Mouse (Mus musculus): ENCODE results near the gene Pola1. TPM values are rescaled to one million over a fixed set of nuclear protein-coding genes. Genes with fewer than 3 reads are reported as not detected.

The Pola1 gene
- polyA plus RNA-seq, 1 experiment: 0.25 TPM

DNA sequence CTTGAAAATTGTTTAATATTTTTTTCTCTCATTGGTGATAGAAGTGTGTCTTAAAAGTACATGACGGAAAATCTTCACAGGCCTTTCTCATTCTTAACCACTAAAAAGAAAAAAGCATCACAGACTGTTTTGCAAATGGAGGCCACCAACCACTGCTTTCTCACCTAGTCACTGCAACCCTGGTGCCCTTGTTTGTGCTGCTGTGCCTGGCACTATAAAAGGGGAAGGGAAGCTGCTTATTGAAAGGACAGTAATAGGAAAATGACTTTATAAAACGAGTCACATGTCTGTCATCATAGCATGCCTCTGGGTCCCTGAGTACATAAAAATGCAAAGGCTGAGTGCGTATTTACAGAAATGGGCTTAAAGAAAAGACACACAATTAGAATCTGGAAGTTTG lies 263.7 kb downstream of the Pola1 start:
- TF ChIP-seq POLR2A (IDR thresholded peaks at IDR 0.05; ENCODE audit: control insufficient read depth, low read depth, low read length): no peak
- TF ChIP-seq CTCF (IDR thresholded peaks at IDR 0.05; ENCODE audit: control insufficient read depth, insufficient read depth, insufficient replicate concordance, low read depth, low read length): no peak
- Histone ChIP-seq H3K4me1 (ENCODE audit: control insufficient read depth, insufficient read depth, low read length) (no peaks in the 10 kb centered on the region), H3K36me3 (ENCODE audit: control insufficient read depth, insufficient read depth, low read length) (no peaks in the 10 kb centered on the region), H3K4me3 (ENCODE audit: control insufficient read depth, low read depth, low read length) (no peak overlapping the region), H3K27me3 (ENCODE audit: control insufficient read depth, insufficient read depth, low read length) (no peaks in the 10 kb centered on the region), H3K27ac (ENCODE audit: control insufficient read depth, insufficient read depth, low read depth, low read length) (no peak overlapping the region)

GRCm38 (mm10) chrX:93321336-93321735 lies 310.6 kb downstream of the Pola1 start:
- Histone ChIP-seq H3K27ac (ENCODE audit: control insufficient read depth, insufficient read depth, low read depth, low read length) (no peak overlapping the region), H3K4me1 (ENCODE audit: control insufficient read depth, insufficient read depth, low read length) (no peaks in the 10 kb centered on the region), H3K4me3 (ENCODE audit: control insufficient read depth, low read depth, low read length) (no peak overlapping the region), H3K36me3 (ENCODE audit: control insufficient read depth, insufficient read depth, low read length) (no peaks in the 10 kb centered on the region), H3K27me3 (ENCODE audit: control insufficient read depth, insufficient read depth, low read length) (no peaks in the 10 kb centered on the region)
- no peak for TF ChIP-seq POLR2A (IDR thresholded peaks at IDR 0.05; ENCODE audit: control insufficient read depth, low read depth, low read length)
- TF ChIP-seq CTCF (IDR thresholded peaks at IDR 0.05; ENCODE audit: control insufficient read depth, insufficient read depth, insufficient replicate concordance, low read depth, low read length): no peak

DNA sequence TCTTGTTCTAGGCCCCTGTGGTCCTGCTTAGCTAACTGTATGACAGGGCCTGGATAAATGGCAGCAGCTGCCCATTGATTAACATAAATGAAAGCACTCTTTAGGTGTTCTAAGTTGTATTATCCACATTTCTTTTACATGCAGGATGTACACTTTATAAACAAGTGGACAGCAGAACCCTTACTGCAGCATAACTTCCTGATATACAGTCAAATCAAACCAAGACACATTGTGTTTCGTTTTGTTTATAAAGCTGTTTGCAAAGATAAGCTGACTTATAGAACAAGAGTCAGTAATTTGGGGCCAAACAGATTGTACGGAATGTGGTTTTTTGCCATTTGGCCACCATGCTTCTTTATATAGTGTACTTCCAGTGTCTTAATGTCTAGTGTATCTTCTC lies 312.0 kb downstream of the Pola1 start:
- Histone ChIP-seq H3K4me1 (ENCODE audit: control insufficient read depth, insufficient read depth, low read length) (no peaks in the 10 kb centered on the region), H3K4me3 (ENCODE audit: control insufficient read depth, low read depth, low read length) (no peak overlapping the region), H3K27ac (ENCODE audit: control insufficient read depth, insufficient read depth, low read depth, low read length) (no peak overlapping the region), H3K36me3 (ENCODE audit: control insufficient read depth, insufficient read depth, low read length) (no peaks in the 10 kb centered on the region), H3K27me3 (ENCODE audit: control insufficient read depth, insufficient read depth, low read length) (no peaks in the 10 kb centered on the region)
- no peak for TF ChIP-seq POLR2A (IDR thresholded peaks at IDR 0.05; ENCODE audit: control insufficient read depth, low read depth, low read length)
- no peak for TF ChIP-seq CTCF (IDR thresholded peaks at IDR 0.05; ENCODE audit: control insufficient read depth, insufficient read depth, insufficient replicate concordance, low read depth, low read length)

DNA sequence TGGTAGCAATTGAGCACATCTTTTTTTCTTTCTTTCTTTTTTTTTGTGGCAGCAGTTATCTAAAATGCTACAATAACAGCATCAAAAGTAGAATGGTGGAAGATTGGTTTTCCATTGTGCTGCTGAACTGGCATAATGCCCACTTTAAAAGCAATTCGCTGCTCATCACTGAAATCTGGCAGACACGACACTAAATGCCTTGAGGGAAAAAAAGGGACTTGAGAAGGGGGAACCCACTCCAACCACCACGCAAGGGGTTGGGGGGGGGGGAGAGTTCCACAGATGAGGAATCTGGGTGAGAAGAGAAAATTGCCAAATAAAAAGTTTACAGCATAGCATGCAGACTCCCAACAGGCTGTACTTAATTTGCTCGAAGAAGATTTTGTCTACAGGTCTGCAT lies 314.4 kb downstream of the Pola1 start:
- H3K27me3 ChIP-seq (ENCODE audit: control insufficient read depth, insufficient read depth, low read length): no peaks in the 10 kb centered on the region
- no peaks in the 10 kb centered on the region for H3K4me1 ChIP-seq (ENCODE audit: control insufficient read depth, insufficient read depth, low read length)
- H3K36me3 ChIP-seq (ENCODE audit: control insufficient read depth, insufficient read depth, low read length): no peaks in the 10 kb centered on the region
- H3K4me3 ChIP-seq (ENCODE audit: control insufficient read depth, low read depth, low read length): no peak overlapping the region
- H3K27ac ChIP-seq (ENCODE audit: control insufficient read depth, insufficient read depth, low read depth, low read length): no peak overlapping the region
- no peak for TF ChIP-seq CTCF (IDR thresholded peaks at IDR 0.05; ENCODE audit: control insufficient read depth, insufficient read depth, insufficient replicate concordance, low read depth, low read length)
- no peak for TF ChIP-seq POLR2A (IDR thresholded peaks at IDR 0.05; ENCODE audit: control insufficient read depth, low read depth, low read length)

- no peak overlapping the region for H3K4me3 ChIP-seq (ENCODE audit: control insufficient read depth, low read depth, low read length)
- H3K27me3 ChIP-seq (ENCODE audit: control insufficient read depth, insufficient read depth, low read length): no peaks in the 10 kb centered on the region
Observed at GRCm38 (mm10) chrX:93305780-93306179, 326.2 kb downstream of the Pola1 start.

GRCm38 (mm10) chrX:93301798-93302197 lies 330.2 kb downstream of the Pola1 start:
- no peak overlapping the region for H3K27ac ChIP-seq (ENCODE audit: control insufficient read depth, insufficient read depth, low read depth, low read length)
- H3K36me3 ChIP-seq (ENCODE audit: control insufficient read depth, insufficient read depth, low read length): no peaks in the 10 kb centered on the region
- TF ChIP-seq CTCF (IDR thresholded peaks at IDR 0.05; ENCODE audit: control insufficient read depth, insufficient read depth, insufficient replicate concordance, low read depth, low read length) (no peak), POLR2A (IDR thresholded peaks at IDR 0.05; ENCODE audit: control insufficient read depth, low read depth, low read length) (no peak)
- peaks cover 12% of the 10 kb centered on the region for H3K4me1 ChIP-seq (ENCODE audit: control insufficient read depth, insufficient read depth, low read length)
- H3K4me3 ChIP-seq (ENCODE audit: control insufficient read depth, low read depth, low read length): no peak overlapping the region
- no peaks in the 10 kb centered on the region for H3K27me3 ChIP-seq (ENCODE audit: control insufficient read depth, insufficient read depth, low read length)

More at GRCm38 (mm10) chrX:93305780-93306179, 326.2 kb downstream of the Pola1 start:
- H3K36me3 ChIP-seq (ENCODE audit: control insufficient read depth, insufficient read depth, low read length): no peaks in the 10 kb centered on the region
- no peak overlapping the region for H3K27ac ChIP-seq (ENCODE audit: control insufficient read depth, insufficient read depth, low read depth, low read length)
- no peaks in the 10 kb centered on the region for H3K4me1 ChIP-seq (ENCODE audit: control insufficient read depth, insufficient read depth, low read length)
- no peak for TF ChIP-seq POLR2A (IDR thresholded peaks at IDR 0.05; ENCODE audit: control insufficient read depth, low read depth, low read length)
- TF ChIP-seq CTCF (IDR thresholded peaks at IDR 0.05; ENCODE audit: control insufficient read depth, insufficient read depth, insufficient replicate concordance, low read depth, low read length): no peak

DNA sequence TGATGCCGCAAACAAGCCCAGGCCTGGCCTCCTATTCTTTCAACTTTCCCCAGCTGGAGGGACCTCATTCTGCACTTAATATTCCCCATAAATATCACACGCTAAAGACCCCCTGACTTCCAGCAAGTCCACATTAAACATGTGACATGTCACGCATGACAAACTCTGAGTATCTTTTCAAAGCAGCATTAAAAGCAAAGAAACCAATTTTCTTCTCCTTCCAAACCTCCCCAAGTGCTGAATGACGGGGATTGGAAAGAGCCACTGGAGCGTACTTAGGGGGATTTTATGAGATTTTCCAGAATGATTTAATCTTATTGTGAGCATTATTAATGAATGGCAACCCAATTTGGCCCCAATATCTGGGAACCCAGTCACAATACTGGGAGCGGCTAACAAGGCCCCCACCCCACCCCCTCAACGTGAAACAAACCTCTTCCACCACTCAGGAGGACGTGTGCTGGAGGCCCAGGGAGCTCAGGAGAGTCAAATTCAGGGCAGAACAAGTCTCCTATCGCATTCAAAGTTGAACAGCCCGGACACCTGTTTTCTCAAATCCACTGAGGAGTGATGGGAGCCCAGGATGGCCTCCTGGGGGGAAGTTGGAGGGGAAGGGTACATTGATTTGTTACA lies 331.7 kb downstream of the Pola1 start:
- Histone ChIP-seq H3K4me3 (ENCODE audit: control insufficient read depth, low read depth, low read length) (no peak overlapping the region), H3K27ac (ENCODE audit: control insufficient read depth, insufficient read depth, low read depth, low read length) (no peak overlapping the region), H3K36me3 (ENCODE audit: control insufficient read depth, insufficient read depth, low read length) (no peaks in the 10 kb centered on the region), H3K4me1 (ENCODE audit: control insufficient read depth, insufficient read depth, low read length) (peaks cover 15% of the 10 kb centered on the region), H3K27me3 (ENCODE audit: control insufficient read depth, insufficient read depth, low read length) (no peaks in the 10 kb centered on the region)
- no peak for TF ChIP-seq CTCF (IDR thresholded peaks at IDR 0.05; ENCODE audit: control insufficient read depth, insufficient read depth, insufficient replicate concordance, low read depth, low read length)
- no peak for TF ChIP-seq POLR2A (IDR thresholded peaks at IDR 0.05; ENCODE audit: control insufficient read depth, low read depth, low read length)

Data from testis, adult 2 months (tissue).